Mouse (Mus musculus) layer of hippocampus, adult 9-10 months (tissue): Measurements from ENCODE around the gene Mgll.
A peak's percentile ranks its signal among the peaks of the same experiment; 100 is the strongest.

Experiments used
- DNase-seq: peaks from one replicate; pipeline ENCODE4 v3.0.0; 2022; ENCODE audit warnings: low spot score

Gene Mgll

DNA sequence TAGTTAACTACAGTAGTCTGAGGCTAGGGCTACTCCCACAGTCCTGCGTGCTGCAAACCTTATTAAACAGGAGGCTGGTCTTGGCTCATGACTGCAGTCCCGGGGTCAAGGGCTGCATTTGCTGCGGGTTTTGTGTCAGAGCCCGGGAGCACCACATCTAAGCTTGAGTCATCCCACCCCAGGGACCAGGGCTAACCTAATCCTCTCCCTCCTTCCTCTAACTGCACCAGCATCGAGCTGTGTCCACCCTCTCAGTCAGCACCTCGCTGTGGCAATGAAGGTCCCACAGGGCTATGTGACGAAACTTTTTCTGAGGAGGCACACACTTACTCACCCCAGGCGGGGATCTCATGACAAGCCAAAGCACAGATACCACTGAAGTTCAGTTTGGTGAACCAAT lies 22.1 kb downstream of the Mgll start:
- no peak for DNase-seq

DNA sequence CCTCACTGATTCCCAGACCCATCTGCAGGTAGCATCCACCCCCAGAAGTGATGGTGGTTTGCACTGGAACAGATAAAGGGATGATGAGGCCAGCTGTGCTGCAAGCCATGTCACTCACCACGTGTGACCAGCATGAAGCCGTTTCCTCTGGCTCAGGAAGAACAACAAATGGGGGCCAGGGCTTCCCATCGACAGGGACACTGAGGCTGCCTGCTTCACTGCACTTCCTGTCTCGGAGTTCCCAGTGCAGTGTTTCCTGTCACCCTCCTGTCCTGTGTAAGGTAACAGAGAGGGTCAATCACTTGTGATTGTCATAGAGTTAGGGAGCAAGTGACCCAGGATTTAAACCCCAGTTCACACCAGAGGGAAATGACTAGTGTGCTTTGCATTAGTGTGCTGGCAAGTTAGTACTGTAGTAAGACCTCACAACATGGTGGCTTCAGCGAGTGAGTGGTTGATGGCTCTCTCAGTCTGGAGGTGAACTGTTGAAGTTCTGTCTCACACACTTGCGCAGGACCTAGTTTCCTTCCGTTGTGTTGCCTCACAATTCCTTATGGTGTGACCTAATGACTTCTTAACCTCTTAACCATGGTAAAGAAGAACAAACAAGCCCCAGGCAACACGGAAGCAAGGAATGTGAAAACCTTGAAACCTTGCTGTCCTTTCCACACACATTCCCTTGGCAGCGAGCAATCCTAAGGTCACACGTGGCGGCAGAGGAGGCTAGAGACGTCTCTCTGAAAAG lies 23.3 kb downstream of the Mgll start:
- DNase-seq, result no peak

DNA sequence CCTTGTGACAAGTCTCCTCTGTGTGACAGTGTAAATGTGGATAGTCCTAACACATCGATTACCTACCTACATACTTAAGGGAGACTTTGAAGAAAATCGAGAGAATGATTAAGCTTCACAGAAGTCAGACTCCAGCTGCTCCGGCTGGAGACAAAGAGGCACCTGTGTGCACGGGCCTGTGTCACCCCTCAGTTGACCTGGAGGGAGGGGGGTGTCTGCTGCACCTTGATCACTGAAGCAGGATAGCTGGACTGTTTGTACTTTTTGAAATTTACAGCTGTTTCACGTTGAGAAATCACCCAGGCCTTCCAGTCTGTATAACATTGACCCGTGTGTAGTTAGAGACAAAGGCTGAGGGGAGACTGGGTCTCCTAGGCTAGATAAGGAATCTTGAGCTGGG lies 26.7 kb downstream of the Mgll start:
- no peak for DNase-seq

DNA sequence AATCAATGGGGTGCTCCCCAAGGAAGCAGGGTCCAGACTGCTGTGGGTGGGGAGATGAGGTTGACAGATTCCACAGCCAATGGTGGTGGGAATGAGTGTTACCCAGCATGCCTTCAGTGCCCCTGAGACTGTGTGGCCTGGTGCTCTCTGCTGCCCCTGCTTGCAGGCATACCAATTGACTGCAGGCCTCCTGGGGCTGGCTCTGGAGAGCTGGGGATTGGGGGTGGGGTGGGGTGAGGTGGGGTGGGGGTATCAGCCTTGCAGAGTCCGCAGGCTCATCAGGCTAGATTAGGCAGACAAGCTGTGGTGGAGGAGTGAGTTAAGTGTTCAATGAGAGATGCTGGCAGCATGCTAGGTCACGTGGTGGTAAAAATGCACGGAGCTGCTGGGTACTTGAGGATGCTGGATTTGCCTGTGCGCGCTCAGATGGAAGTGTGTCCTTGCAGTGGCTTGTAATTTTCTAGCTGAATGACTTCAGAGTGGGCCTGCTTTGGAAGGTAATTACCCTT lies 28.6 kb downstream of the Mgll start:
- DNase-seq, result no peak

DNA sequence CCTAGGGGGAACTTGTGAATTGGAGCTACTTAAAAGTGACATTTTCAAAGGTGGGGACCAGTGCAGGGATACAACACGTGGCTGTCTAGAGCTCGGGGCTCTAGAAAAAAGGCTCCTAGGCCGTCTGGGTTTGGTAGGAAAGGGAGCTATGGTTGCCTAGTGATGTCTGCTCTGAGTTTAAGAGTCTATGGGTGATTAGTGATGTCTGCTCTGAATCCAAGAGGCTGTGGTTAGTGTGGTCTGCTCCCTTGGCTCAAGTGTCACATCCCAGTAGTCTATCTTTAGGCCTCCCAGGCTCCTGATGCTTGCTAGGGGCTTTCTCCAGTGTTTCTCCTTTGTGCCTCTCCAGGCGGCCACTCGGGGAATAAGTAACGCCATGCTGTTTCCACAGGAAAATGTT lies 29.4 kb downstream of the Mgll start:
- no peak for DNase-seq

DNA sequence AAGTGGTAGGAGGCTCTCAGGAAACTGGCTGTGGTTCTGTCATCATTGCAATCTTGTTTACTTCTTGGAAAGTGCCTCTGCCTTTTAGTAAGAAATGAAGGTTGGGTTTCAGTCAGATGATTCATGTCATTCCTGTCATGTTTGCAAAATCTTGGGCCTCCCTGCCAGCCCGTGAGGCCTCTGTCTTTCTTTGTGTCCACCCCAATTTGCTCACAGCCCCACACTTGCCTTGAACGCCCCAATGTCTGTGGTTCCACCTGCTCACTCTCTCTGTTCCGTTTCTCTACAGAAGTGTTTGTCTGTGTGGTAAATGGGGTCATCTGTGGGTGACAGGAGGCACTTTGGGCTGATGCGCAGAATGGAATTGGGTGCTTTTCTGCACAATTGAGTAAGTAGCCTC lies 32.8 kb downstream of the Mgll start:
- DNase-seq, result no peak

DNA sequence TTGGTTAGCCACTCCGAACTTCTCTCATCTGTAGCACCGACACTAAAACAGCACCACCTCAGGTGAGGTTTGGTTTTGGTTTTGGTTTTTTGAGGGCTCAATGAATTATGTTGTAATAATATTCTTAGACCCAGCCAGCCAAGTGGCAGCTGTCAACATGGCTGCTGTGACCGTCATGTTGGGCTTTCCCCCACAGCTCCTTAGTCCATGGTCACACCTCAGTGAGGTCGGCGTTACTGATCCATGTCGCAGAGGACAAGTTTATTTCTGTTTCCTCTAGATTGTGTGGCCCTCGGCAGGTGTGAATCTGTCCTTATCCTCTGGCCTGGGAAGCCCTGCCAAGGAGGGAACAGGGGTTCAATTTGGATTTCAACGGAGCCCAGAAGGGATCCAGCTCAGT lies 33.9 kb downstream of the Mgll start:
- DNase-seq, result no peak

DNA sequence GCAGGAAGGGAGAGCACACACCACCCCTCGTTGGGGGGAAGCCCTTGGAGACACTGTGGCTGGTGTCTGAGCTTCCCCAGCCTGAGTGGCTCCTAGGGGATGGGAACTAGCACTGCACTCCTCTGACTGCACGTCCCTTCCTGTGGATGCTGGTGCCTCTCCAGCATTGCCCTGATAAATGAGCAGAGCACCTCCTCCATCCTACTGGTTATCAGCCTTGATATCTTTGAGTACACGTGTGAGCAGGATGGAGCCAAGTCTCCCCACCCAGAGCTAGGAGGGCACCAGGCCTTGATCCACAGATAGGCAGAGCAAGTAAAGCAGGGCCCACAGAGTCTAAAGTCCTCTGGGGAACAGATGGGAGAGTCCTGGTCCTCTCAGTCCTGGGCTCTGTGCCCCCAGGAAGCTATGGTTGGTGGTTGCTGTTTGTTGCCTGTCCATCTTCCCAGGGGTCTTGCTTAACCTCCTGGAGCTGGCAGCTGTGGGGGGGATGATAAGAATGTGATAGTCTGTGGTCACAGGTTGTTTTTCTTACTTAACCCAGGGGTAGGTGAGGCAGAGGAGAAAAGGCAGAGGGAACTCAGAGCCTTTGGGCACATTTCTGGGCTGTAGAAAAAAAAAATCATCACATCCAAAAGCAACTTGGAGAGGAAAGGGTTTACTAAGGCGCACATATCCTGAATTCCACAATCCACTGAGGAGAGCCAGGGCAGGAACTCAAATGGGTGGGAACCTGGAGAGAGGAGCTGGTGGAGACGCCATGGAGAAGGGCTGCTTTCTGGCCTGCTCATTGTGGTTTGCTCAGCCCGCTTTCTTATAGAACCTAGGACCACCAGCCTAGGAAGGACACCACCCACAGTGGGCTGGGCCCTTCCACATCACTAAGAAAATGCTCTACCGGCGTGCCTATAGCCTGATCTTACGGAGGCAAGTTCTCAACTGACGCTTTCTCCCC lies 34.6 kb downstream of the Mgll start:
- DNase-seq, result no peak

DNA sequence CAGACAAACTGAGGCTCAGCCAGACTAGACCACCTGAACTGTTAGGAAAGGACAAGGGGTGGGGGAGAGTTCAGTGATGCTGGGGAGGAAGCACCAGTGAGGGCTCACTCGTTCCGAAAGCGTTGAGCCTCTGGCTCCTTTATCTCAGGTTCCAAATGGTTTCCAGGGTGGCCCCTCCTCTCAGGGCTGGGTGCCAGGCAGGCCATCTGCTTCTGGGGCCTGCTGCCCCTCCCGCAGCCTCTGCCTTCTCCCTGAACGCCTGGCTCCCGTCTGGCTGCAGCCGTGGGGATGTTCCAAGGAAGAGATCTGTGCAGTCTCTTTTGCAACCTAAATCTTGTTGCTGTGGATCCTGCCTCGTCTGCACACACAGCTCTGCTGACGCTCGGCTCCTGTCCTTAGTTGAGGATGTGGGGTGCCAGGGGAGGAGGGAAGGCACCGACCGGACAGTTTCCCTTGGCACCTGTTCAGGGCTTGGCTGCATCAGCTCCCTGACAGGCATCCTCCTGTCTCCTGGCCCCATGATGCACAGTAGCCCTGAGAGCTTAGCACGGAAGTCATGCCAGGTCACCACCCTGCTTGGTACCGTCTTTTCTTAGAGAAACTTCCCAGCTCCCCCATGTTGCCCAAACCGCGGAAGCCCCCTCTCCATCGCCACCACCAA lies 35.7 kb downstream of the Mgll start:
- DNase-seq, result peak; percentile 58

DNA sequence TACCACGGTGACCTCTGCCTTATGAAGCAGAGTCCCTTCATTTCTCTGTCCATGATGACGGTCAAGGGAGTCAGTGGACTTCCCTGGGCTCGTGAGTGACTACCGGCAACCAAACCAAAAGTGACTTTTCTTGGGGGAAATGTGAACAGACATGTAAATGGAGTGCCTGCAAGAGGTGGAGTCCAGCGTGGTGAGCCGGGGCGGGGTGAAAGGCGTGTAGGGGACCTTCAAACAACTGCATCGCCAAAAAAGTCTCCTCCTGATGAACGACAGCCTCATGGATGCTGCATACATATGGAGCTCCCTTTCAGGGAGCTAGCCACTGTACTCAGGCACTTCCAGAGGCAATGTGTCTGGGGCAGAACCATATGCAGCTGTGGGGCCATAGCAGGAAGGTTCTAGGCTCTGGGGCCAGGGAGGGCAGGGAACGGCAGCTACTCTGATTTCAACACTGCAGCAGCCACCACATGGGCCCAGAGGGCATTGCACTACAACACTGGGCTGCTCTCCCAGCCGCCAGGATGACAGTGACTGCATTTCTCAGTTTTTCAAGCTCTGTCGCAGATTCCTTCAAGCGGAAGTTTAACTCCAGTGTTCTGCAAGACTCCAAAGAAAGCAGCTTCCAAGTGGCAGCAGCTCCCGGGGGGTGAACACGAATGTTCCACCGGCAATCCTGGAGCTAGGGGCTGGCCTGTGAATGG lies 36.9 kb downstream of the Mgll start:
- DNase-seq, result no peak

DNA sequence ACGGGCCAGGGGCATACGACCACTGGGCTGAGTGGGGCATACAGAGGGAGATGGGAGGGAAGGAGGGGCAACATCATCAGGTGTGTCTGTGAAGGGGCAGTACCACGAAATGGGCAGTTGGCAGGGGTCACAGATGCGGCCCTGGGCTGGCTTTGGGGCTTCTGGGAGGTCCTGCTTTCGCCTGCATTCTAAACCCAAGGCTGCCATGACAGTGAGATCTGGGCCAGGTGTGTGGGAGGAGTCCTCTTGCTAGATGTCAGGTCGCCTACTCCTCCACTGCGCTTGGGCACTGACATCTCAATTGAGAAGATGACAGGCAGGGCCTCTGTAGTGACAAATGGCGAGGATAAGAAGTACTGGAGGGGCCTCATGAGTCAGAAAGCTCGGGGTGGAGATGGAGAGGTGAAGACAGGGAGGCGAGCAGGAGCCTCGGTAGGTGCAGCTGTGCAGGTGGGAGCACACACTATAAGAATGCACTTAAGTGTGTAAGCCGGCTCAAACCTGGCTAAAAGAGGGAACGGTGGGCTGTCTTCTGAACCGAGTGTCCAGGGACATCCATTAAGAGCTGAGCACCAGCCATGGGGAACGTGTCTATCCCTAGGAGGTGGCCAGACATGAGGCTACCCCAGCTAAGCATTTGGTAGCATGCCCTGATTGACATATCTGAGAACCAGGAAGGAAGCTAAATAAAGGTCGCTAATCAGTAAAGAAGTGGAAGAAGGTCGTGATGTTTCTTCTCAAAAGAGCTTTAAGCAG lies 37.6 kb downstream of the Mgll start:
- DNase-seq, result no peak

DNA sequence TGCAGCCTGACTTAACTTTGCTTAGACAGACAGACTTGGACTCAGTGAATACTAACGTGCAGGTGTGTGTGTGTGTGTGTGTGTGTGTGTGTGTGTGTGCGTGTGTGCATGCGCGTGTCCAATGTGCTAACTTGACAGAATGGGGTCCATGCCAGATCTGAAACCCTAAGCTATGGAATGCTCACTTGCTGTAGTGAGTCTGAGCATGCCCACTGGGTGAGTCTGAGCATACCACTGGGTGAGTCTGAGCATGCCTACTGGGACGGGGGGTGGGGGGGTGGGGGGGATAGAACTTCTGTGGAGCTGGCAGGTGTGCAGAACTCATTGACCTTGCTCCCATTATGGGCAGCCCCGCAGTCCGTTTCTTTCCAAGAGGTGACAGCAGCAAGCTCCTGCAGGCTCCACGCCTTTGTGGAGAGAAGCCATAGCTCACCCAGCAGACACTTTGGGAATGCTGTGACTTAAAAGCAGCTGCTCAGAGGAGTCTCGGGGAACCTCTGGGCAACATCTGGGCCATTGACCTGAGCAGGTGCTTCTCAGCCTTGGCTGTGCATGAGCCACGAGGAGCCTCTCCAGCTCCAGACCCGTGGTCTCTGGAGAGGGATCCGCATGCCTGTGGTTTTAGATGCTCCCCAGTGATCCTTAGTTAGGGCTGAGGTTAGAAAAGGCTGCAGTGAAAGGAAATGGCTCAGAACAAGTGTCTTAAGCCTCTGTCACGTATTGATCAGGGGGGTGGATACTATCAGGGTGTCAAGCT lies 38.4 kb downstream of the Mgll start:
- no peak for DNase-seq

DNA sequence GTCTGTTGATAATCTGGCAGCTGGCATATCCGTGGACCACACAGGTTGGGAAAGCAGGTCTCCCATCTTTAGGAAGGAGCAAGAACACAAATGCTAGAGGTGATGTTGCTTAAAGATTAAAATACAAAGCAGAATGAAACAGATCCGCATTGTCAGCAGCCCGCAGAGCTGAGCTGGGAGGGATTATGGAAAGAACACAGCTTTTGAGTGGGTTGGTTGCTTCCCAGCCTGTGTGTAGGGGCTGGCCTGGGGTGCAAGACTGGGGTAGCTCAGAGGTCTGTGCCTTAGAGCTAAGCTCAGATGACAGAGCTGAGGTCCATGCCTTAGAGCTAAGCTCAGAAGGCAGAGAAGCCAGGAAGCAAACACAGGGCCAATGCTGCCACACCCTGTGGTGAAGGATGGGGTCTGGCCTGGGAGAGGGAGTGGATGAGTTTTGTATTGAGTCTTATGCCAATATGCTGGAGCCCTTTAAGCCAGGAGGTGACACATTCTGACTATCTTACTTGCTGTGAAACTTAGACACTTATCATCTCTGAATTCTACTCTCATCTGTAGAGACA lies 39.4 kb downstream of the Mgll start:
- DNase-seq, result no peak

DNA sequence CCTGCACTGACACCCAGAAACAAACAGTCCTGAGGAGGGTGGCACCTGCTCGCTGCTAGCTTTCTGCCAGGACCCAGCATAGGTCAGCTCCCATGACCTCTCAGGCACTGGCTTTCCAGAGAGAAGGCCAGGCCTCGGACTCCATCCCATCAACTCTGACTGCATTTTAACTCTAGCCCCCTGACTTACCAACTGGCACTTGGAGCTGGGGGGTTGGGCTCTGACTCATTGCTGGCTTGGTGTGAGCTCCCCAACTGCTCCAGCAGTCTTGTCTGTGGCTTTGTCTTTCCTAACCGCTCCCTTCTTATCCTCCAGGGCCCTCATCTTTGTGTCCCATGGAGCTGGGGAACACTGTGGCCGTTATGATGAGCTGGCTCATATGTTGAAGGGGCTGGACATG lies 40.1 kb downstream of the Mgll start:
- no peak for DNase-seq

DNA sequence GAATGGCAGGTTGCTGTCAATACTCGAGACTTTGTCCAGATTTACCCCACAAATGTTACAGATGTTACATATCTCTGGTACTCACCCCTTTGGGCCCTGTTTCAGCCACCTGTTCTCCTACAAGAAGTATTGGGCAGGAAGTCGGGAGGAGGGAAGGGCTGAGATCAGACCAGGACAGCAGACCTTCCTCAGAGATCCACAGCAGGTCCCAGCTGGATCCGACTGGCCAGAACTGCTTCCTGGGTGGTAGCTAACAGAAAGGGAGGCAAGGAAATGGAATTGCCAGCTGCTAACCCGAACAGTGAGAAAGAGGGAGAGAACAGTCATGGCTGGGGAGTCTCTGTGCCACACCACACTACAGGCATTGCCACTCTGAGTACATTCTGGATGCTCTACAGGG lies 43.5 kb downstream of the Mgll start:
- DNase-seq, result no peak

DNA sequence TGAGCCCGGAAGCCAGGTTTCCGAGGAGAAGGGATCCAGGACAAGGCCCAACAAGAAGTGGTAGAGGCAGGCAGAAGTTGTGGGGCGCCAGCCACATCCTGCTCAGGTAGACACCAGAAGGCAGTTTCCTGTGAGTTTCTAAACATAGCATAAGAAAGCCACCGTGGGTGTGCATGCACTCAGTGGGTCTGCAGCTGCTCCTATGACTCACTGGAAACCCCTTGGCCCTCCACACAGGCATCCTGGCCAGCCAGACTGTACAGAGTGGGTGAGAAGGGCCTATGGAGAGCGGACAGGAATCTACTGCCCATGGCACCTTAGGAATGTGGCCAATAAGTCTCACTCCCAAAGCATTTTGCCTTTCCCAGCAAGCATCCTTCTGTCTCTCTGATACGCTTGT lies 45.5 kb downstream of the Mgll start:
- no peak for DNase-seq

DNA sequence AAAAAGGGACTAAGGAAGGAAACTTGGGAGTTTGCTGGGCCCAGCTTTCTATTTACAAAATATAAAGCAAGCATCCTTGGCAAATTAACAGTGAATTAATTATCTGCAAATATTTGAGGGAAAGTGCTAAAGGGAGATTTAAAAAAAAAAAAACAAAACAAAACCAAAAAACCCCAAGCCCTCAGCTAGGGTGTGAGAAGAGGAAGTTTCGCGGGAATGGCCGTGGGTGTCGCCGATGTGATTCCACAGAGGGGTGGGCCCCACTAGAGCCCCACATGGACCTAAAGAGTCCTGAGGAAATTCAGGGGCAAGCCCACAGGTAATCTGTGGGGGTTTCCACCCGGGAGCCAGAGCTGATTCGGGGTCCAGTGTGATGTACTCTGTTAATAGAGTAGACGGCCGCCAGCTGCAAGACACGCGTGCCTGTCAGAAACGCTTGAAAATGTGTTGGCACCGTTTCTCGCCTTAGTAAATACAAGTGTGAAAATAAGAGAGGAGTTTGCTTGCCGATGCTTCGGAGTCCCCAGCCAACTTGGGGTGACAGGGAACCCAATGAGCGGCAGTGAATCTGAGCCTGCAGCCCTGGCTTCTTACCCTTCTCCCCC lies 46.2 kb downstream of the Mgll start:
- DNase-seq, result no peak

DNA sequence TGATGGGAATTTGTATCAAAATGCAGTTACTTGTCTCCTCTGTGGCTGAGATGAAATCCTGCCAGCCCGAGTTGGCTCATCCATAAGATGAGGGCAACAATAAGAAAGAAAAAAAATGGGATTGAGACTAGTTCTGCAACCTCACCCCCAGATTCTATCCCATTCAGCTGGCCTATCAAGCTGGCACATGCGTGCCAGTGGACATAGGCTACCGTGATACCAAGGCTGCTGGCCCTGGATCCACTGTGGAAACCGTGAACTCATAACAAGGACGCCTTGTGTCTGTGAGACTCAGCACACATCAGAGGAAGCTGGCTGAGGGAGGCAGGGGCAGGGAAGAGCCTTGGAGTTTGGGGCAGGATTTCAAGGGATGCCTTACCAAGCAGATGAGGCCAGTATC lies 46.8 kb downstream of the Mgll start:
- DNase-seq, result no peak

DNA sequence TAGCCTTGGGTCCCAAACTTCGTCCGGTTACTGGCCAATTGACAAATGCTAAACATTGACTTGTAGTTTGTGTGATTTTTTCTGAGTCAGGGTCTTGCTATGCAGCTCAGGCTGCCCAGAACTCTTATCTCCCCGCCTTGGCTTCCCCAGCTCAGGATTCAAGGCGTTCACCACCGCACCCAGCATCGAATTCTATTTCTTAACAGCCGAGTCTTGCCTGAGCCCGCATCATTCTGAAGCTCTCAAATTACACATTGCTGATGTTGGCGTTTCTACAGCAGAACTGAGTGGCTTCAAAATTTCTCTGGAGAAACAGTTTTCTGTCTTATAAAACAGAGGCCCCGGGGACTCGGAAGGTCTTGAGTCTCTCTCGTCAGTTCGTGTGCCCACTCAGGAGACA lies 47.8 kb downstream of the Mgll start:
- DNase-seq, result no peak

DNA sequence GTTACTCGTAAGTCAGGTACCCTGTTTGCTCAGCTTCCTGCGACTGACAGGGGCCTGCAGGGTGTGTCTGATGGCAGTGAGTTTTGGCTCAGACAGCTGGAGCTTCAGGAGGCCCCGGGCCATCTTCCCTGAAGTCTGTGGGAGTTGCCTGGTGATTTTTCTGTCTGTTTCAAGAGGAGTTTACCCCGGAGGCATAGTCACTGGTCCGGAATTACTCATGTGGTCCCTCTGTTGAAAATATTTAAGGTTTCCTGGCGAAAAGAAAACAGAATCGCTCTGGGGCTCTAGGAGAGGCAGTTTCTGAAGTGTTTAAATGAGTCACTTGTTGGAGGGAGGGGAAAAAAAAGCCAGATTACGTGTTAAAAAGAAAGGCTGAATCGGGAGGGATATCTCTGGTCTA lies 49.8 kb downstream of the Mgll start:
- no peak for DNase-seq
